Mouse (Mus musculus): ENCODE measurements around the gene Spata13. TPM values are rescaled to one million over a fixed set of nuclear protein-coding genes. Genes with fewer than 3 reads are reported as not detected.

Gene Spata13
- 8.2 TPM for polyA plus RNA-seq (2014; fragmentation: Illumina TruSeq; extraction: RNeasy Lipid Tissue Mini Kit (QIAGEN cat#74804); ENCODE audit: low replicate concordance)

DNA sequence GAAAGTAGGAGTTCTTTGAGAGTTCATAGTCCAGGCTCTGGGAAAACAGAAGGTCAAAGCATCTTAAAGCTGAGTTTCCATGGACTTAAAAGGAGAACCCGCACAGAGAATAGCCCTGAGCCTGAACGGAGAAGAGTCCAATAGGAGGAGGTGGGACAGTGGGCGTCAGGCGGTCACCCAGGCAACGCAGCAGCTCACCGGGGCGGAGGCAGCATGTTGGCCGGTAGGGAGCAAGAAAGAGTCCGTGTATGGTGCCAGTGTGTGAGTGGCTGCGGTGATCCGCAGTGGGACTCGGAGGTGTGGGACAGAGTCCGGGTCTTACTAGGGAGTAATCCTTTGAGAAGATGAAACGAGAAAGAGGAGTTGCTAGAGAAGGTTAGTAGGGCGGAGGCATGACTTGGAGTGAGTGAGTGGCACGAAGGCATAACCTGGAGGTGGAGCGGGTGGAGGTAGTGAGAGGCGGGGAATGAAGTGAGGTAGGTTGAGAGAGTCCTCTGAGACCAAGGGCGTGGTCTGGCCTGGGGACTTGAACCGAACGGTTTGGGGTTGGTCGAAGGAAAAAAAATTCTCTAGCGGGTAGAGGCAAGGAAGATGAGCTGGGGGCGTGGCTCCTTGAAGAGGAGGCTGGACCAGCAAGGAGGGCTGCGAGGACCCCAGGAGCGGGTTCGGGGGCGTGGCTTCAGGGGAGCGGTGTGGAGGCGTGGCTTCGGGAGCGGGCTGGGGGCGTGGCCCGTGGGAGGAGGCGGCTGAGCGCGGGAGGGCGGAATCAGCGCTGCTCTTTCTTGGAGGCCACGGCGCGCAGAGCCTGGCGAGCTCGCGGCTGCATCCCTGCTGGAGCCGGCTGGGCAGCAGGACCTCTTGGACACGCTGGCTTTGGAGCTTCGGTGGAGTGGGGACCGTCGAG lies at the start of gene Spata13:
TSS of gene Spata13 (plus strand) at position 41 of the 904 bp plus-strand sequence.

DNA sequence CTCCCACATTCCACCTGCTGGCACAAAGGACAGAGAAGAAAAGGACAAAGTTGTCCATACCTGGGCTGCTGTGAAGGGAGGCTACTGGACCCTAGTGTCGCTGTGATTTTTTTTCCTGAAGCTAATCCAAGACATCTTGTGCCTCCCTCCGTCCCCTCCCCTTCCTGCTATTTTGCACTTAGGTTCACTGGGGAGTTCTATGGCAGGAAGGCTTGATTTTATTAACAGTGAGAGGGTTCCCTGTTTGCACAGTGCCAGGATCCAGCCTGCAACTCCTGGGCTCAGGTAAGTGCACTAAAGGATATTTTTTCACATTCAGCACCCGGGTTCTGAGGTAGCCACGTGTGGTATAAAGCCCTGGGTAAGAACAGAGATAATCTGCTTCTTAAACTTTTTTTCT lies 134.1 kb downstream of the Spata13 start, which contains the start of gene C1qtnf9:
TSS of gene C1qtnf9 (plus strand) at position 251 of the 400 bp plus-strand sequence.

DNA sequence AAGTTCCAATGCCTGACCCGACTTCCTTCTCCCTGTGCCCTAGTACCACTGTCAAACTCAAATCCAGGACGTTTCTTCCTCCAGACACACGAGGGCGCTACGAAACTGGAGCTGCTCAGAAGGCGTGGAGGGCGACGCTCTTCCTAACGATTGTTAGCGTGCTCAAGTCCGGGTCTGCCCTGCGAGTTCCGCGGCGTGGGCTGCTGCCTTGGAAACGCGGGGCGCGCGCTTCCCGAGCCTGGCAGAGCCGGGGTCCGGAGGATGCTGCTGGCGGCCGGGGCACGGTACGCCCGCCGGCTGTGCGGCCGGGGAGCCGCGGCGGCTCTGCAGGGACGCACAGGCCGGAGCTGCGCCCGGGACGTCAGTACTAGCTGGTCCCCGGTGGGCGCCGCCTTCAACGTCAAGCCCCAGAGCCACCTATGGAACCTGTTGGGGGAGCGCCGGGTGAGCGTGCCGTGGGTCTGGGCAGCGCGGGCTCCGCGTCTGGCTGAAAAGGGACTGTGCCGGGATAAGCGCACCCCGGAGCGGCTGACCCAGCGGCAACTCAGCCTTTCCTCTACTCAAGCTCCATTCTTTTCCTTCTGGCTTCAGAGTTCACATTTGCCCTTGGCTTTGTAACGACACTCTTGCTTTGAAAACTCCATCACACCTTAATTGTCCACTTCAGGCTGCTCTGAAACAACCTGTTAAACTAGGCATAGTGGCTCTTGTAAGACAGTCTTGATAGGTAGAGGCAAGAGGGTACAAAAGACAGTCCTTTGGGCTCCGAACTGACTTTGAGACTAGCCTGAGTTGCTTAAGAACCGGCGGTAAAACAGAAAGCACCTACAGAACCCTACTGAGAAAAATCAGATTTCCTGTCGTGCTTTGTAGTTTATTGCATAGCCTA lies 150.9 kb downstream of the Spata13 start, which contains the start of gene Mipep:
TSS of gene Mipep (plus strand) at position 147 of the 889 bp plus-strand sequence.

Other genes with a start within 250 kb of the Spata13 start
- 1.6 TPM for gene C1qtnf9, start 134.1 kb downstream of the Spata13 start, polyA plus RNA-seq (2014; fragmentation: Illumina TruSeq; extraction: RNeasy Lipid Tissue Mini Kit (QIAGEN cat#74804); ENCODE audit: low replicate concordance)
- 9.9 TPM for gene Mipep, start 150.6 kb downstream of the Spata13 start, polyA plus RNA-seq (2014; fragmentation: Illumina TruSeq; extraction: RNeasy Lipid Tissue Mini Kit (QIAGEN cat#74804); ENCODE audit: low replicate concordance)

Data from small intestine, adult 10 weeks (tissue).